Mouse (Mus musculus) limb, embryonic 12.5 days (tissue): ENCODE measurements around the gene Rsl1d1. TPM values are rescaled to one million over a fixed set of nuclear protein-coding genes. Genes with fewer than 3 reads are reported as not detected.

Source experiments
- ATAC-seq: fragments of 200-750 bp; cut with Nextera tagmentation; 2 replicates; pipeline ENCODE4 v1.8.0; 2017; ENCODE audit warnings: low read depth, moderate TSS enrichment; ENCODE audit not compliant: insufficient number of reproducible peaks, insufficient read depth, low FRiP score, low TSS enrichment
- H3K27ac ChIP-seq: fragments of 300-500 bp; sonication (generic); 2 replicates; pipeline ENCODE4 v1.5.1; 2016; ENCODE audit warnings: mild to moderate bottlenecking, moderate library complexity
- H3K27me3 ChIP-seq: fragments of 300-500 bp; sonication (generic); 2 replicates; pipeline ENCODE4 v1.6.1; 2016; ENCODE audit warnings: mild to moderate bottlenecking, moderate library complexity
- H3K36me3 ChIP-seq: fragments of 300-500 bp; sonication (generic); 2 replicates; pipeline ENCODE4 v1.6.1; 2016; ENCODE audit warnings: mild to moderate bottlenecking, moderate library complexity
- H3K4me1 ChIP-seq: fragments of 300-500 bp; sonication (generic); replicated peaks from 2 replicates; pipeline ENCODE4 v1.6.1; 2016
- H3K4me2 ChIP-seq: fragments of 300-500 bp; sonication (generic); 2 replicates; pipeline ENCODE4 v1.6.1; 2016; ENCODE audit warnings: mild to moderate bottlenecking, moderate library complexity
- H3K4me3 ChIP-seq: fragments of 300-500 bp; sonication (generic); replicated peaks from 2 replicates; pipeline ENCODE4 v1.5.1; 2016; ENCODE audit warnings: mild to moderate bottlenecking
- H3K9ac ChIP-seq: fragments of 300-500 bp; sonication (generic); replicated peaks from 2 replicates; pipeline ENCODE4 v1.6.1; 2016; ENCODE audit warnings: mild to moderate bottlenecking, moderate library complexity
- H3K9me3 ChIP-seq: fragments of 300-500 bp; sonication (generic); 2 replicates; pipeline ENCODE4 v1.6.1; 2016; ENCODE audit warnings: mild to moderate bottlenecking, moderate library complexity
- WGBS: fragments of 180-500 bp; shearing (Covaris S2); methylation state at CpG from one replicate; pipeline ENCODE4 v1.1.7; 2016; 5-methylcytosine and 5-hydroxymethylcytosine counted together
- polyA plus RNA-seq: library from polyadenylated mRNA; unstranded; fragments of >200 nt; fragmentation: Nextera tagmentation; extraction: Ambion mirVana; gene quantifications from 2 replicates; pipeline ENCODE4 v1.2.1, GENCODE M21; 2016

Gene Rsl1d1
- polyA plus RNA-seq, 1 experiment from 2014 or later = 225 TPM

- Histone ChIP-seq H3K27me3 (no peaks in the 10 kb centered on the region), H3K9ac (no peak overlapping the region), H3K9me3 (no peaks in the 10 kb centered on the region), H3K4me2 (no peak overlapping the region), H3K27ac (no peak overlapping the region), H3K4me1 (peaks cover under 1% of the 10 kb centered on the region; the same call in 1 of the 2 replicates), H3K4me3 (no peak overlapping the region), H3K36me3 (peaks cover 69% of the 10 kb centered on the region)
- WGBS = 94% methylated on average over 2 of the region's 2 CpGs
- no peak for ATAC-seq
Measured at GRCm38 (mm10) chr16:11193231-11193630, 9.9 kb downstream of the Rsl1d1 start.

- no peak overlapping the region for H3K4me2 ChIP-seq
- no peak overlapping the region for H3K27ac ChIP-seq
- H3K9me3 ChIP-seq = no peaks in the 10 kb centered on the region
- ATAC-seq = no peak
- H3K27me3 ChIP-seq = no peaks in the 10 kb centered on the region
- peaks cover 38% of the 10 kb centered on the region for H3K36me3 ChIP-seq
- H3K4me3 ChIP-seq = no peak overlapping the region
- no peak overlapping the region for H3K9ac ChIP-seq
- 88% methylated on average over 7 of the region's 7 CpGs for WGBS
- no peaks in the 10 kb centered on the region for H3K4me1 ChIP-seq
Measured at GRCm38 (mm10) chr16:11190150-11190549, 13.0 kb downstream of the Rsl1d1 start.

GRCm38 (mm10) chr16:11177404-11177803 is 25.7 kb downstream of the Rsl1d1 start:
- Histone ChIP-seq H3K27me3 (0 out of 2 replicates have a peak, but pooled peaks cover 4% of the 10 kb centered on the region), H3K4me2 (peak overlapping the region; percentile 88; the same call in 1 of the 2 replicates), H3K36me3 (no peaks in the 10 kb centered on the region), H3K9ac (no peak overlapping the region), H3K4me1 (peaks cover 9% of the 10 kb centered on the region), H3K9me3 (0 out of 2 replicates have a peak, but pooled peaks cover 3% of the 10 kb centered on the region), H3K27ac (no peak overlapping the region), H3K4me3 (no peak overlapping the region)
- WGBS = 78% methylated on average over 2 of the region's 2 CpGs
- no peak for ATAC-seq

- no peak for ATAC-seq
- 0 out of 2 replicates have a peak, but pooled peaks cover 4% of the 10 kb centered on the region for H3K27me3 ChIP-seq
- H3K4me1 ChIP-seq = peaks cover 12% of the 10 kb centered on the region
- H3K27ac ChIP-seq = no peak overlapping the region
- H3K36me3 ChIP-seq = no peaks in the 10 kb centered on the region
- H3K9me3 ChIP-seq = 0 out of 2 replicates have a peak, but pooled peaks cover 3% of the 10 kb centered on the region
- H3K4me3 ChIP-seq = peak overlapping the region; percentile 90
- peak overlapping the region; percentile 83 for H3K9ac ChIP-seq
- 7% methylated on average over 4 of the region's 4 CpGs for WGBS
- peak overlapping the region; percentile 88 for H3K4me2 ChIP-seq
Measured at GRCm38 (mm10) chr16:11176884-11177244, 26.3 kb downstream of the Rsl1d1 start.

- Histone ChIP-seq H3K9me3 (0 out of 2 replicates have a peak, but pooled peaks cover 3% of the 10 kb centered on the region), H3K4me3 (peak within 1 kb of the TSS; percentile 90), H3K36me3 (no peaks in the 10 kb centered on the region), H3K27ac (peak within 1 kb of the TSS; percentile 89), H3K4me2 (peak within 1 kb of the TSS; percentile 88), H3K4me1 (peaks cover 15% of the 10 kb centered on the region), H3K27me3 (0 out of 2 replicates have a peak, but pooled peaks cover 4% of the 10 kb centered on the region), H3K9ac (peak within 1 kb of the TSS; percentile 83)
- ATAC-seq = peak; percentile 93
- under 1% methylated on average over 55 of the region's 57 CpGs for WGBS
Measured at GRCm38 (mm10) chr16:11176208-11176883, 26.8 kb downstream of the Rsl1d1 start, which contains the start of gene Zc3h7a. Zc3h7a (minus strand) TSS chr16:11176393.

GRCm38 (mm10) chr16:11175489-11176207 is 27.5 kb downstream of the Rsl1d1 start:
- 0 out of 2 replicates have a peak, but pooled peaks cover 3% of the 10 kb centered on the region for H3K9me3 ChIP-seq
- ATAC-seq = peak; percentile 58
- no peaks in the 10 kb centered on the region for H3K36me3 ChIP-seq
- peaks cover 21% of the 10 kb centered on the region for H3K4me1 ChIP-seq
- H3K4me3 ChIP-seq = peak overlapping the region; percentile 90
- peak overlapping the region; percentile 83 for H3K9ac ChIP-seq
- H3K27ac ChIP-seq = peak overlapping the region; percentile 89
- under 1% methylated on average over 72 of the region's 72 CpGs for WGBS
- H3K4me2 ChIP-seq = peak overlapping the region; percentile 88
- H3K27me3 ChIP-seq = 0 out of 2 replicates have a peak, but pooled peaks cover 4% of the 10 kb centered on the region

- H3K9ac ChIP-seq = peak overlapping the region; percentile 83
- H3K4me1 ChIP-seq = peaks cover 21% of the 10 kb centered on the region
- ATAC-seq = no peak
- H3K9me3 ChIP-seq = 0 out of 2 replicates have a peak, but pooled peaks cover 3% of the 10 kb centered on the region
- 0 out of 2 replicates have a peak, but pooled peaks cover 4% of the 10 kb centered on the region for H3K27me3 ChIP-seq
- 8% methylated on average over 9 of the region's 9 CpGs for WGBS
- peak overlapping the region; percentile 90 for H3K4me3 ChIP-seq
- peak overlapping the region; percentile 89 for H3K27ac ChIP-seq
- peak overlapping the region; percentile 88 for H3K4me2 ChIP-seq
- no peaks in the 10 kb centered on the region for H3K36me3 ChIP-seq
Measured at GRCm38 (mm10) chr16:11175100-11175488, 28.0 kb downstream of the Rsl1d1 start.

GRCm38 (mm10) chr16:11174671-11175081 is 28.5 kb downstream of the Rsl1d1 start:
- WGBS = 13% methylated on average over 10 of the region's 10 CpGs
- no peak for ATAC-seq
- H3K9me3 ChIP-seq = 0 out of 2 replicates have a peak, but pooled peaks cover 3% of the 10 kb centered on the region
- peak overlapping the region; percentile 88 for H3K4me2 ChIP-seq
- H3K27me3 ChIP-seq = 0 out of 2 replicates have a peak, but pooled peaks cover 4% of the 10 kb centered on the region
- peak overlapping the region; percentile 89 for H3K27ac ChIP-seq
- H3K4me3 ChIP-seq = peak overlapping the region; percentile 90
- H3K9ac ChIP-seq = peak overlapping the region; percentile 83; the same call in 1 of the 2 replicates
- H3K4me1 ChIP-seq = peaks cover 21% of the 10 kb centered on the region
- no peaks in the 10 kb centered on the region for H3K36me3 ChIP-seq

- no peak overlapping the region for H3K9ac ChIP-seq
Measured at GRCm38 (mm10) chr16:11171679-11172078, 31.5 kb downstream of the Rsl1d1 start.

GRCm38 (mm10) chr16:11166431-11166830 is 36.7 kb downstream of the Rsl1d1 start:
- H3K27ac ChIP-seq = no peak overlapping the region
- H3K4me1 ChIP-seq = peaks cover 20% of the 10 kb centered on the region
- no peak overlapping the region for H3K4me3 ChIP-seq
- H3K4me2 ChIP-seq = no peak overlapping the region
- H3K9ac ChIP-seq = no peak overlapping the region
- 91% methylated on average over 2 of the region's 2 CpGs for WGBS
- no peak for ATAC-seq
- H3K9me3 ChIP-seq = no peaks in the 10 kb centered on the region
- no peaks in the 10 kb centered on the region for H3K27me3 ChIP-seq
- peaks cover 22% of the 10 kb centered on the region for H3K36me3 ChIP-seq

More at GRCm38 (mm10) chr16:11171679-11172078, 31.5 kb downstream of the Rsl1d1 start:
- H3K4me2 ChIP-seq = no peak overlapping the region
- peaks cover 22% of the 10 kb centered on the region; the same call in 1 of the 2 replicates for H3K4me1 ChIP-seq
- no peak overlapping the region for H3K4me3 ChIP-seq
- no peaks in the 10 kb centered on the region for H3K9me3 ChIP-seq
- no peaks in the 10 kb centered on the region for H3K27me3 ChIP-seq
- no peaks in the 10 kb centered on the region for H3K36me3 ChIP-seq
- no peak overlapping the region for H3K27ac ChIP-seq
- 89% methylated on average over 6 of the region's 6 CpGs for WGBS
- ATAC-seq = no peak

- Histone ChIP-seq H3K4me3 (no peak overlapping the region), H3K4me1 (peaks cover 13% of the 10 kb centered on the region), H3K4me2 (no peak overlapping the region), H3K9me3 (no peaks in the 10 kb centered on the region), H3K9ac (no peak overlapping the region), H3K36me3 (peaks cover 28% of the 10 kb centered on the region), H3K27ac (peak overlapping the region; percentile 78), H3K27me3 (no peaks in the 10 kb centered on the region)
- no peak for ATAC-seq
- WGBS = 78% methylated on average over 3 of the region's 3 CpGs
Measured at GRCm38 (mm10) chr16:11164695-11165255, 38.4 kb downstream of the Rsl1d1 start.
